Mouse (Mus musculus) C2C12 (cell line): ENCODE results near the gene Clybl. TPM values are rescaled to one million over a fixed set of nuclear protein-coding genes. Genes with fewer than 3 reads are reported as not detected.

ENCODE experiments used
- H3K27me3 ChIP-seq: one replicate; pipeline ENCODE4 v1.6.1; 2011; ENCODE audit not compliant: control insufficient read depth, insufficient read depth, insufficient read length
- H3K36me3 ChIP-seq: one replicate; pipeline ENCODE4 v1.6.1; 2011; ENCODE audit not compliant: control insufficient read depth, insufficient read depth
- H3K4me3 ChIP-seq: one replicate; pipeline ENCODE4 v1.5.1; 2011; ENCODE audit warnings: mild to moderate bottlenecking, control low read depth; ENCODE audit not compliant: poor library complexity, insufficient read depth, severe bottlenecking
- H3K79me2 ChIP-seq: one replicate; pipeline ENCODE4 v1.6.1; 2011; ENCODE audit not compliant: control insufficient read depth, insufficient read depth
- H3K79me3 ChIP-seq: one replicate; pipeline ENCODE4 v1.6.1; 2011; ENCODE audit warnings: low read depth, control low read depth
- H3ac ChIP-seq: one replicate; pipeline ENCODE3; 2011; ENCODE audit warnings: low read depth; ENCODE audit not compliant: control insufficient read depth, insufficient read length
- CEBPB ChIP-seq: IDR thresholded peaks from one replicate; pipeline ENCODE4 v1.6.1; 2011; ENCODE audit warnings: low read depth, mild to moderate bottlenecking, control low read depth, moderate library complexity
- CTCF ChIP-seq: IDR thresholded peaks from one replicate; pipeline ENCODE4 v1.5.1; 2011; ENCODE audit not compliant: control insufficient read depth, insufficient read depth, insufficient read length
- FOSL1 ChIP-seq: IDR thresholded peaks from one replicate; pipeline ENCODE4 v1.8.0; 2011; ENCODE audit warnings: mild to moderate bottlenecking, low read length; ENCODE audit not compliant: poor library complexity, insufficient read depth, severe bottlenecking
- MAX ChIP-seq: IDR thresholded peaks from one replicate; pipeline ENCODE4 v1.6.1; 2011; ENCODE audit warnings: mild to moderate bottlenecking, control low read depth
- MYOD1 ChIP-seq: IDR thresholded peaks from one replicate; pipeline ENCODE4 v1.6.1; 2011; ENCODE audit warnings: low read depth; ENCODE audit not compliant: control insufficient read depth, insufficient read length
- MYOG ChIP-seq: IDR thresholded peaks from one replicate; pipeline ENCODE4 v1.6.1; 2011; ENCODE audit not compliant: control insufficient read depth, insufficient read length; ENCODE audit errors: extremely low read depth
- USF1 ChIP-seq: IDR thresholded peaks from one replicate; pipeline ENCODE4 v1.6.1; 2011; ENCODE audit warnings: low read depth, mild to moderate bottlenecking, control low read depth, moderate library complexity
- polyA plus RNA-seq: library from polyadenylated mRNA; unstranded; fragments of >200 nt; fragmentation: generic; extraction: Trizol; gene quantifications from one replicate; pipeline ENCODE4 v1.2.1, GENCODE M21; 2012; ENCODE audit warnings: missing spikeins

Gene Clybl
- polyA plus RNA-seq, 1 experiment = 5.2 TPM

- Histone ChIP-seq H3ac (no peak overlapping the region), H3K4me3 (no peak overlapping the region), H3K79me2 (no peaks in the 10 kb centered on the region), H3K79me3 (no peaks in the 10 kb centered on the region), H3K36me3 (no peaks in the 10 kb centered on the region), H3K27me3 (no peaks in the 10 kb centered on the region)
- TF ChIP-seq USF1 (no peak), CTCF (no peak), FOSL1 (no peak), MYOD1 (no peak), MAX (no peak), CEBPB (no peak), MYOG (no peak)
Observed at GRCm38 (mm10) chr14:122436850-122437249, 255.3 kb downstream of the Clybl start.

DNA sequence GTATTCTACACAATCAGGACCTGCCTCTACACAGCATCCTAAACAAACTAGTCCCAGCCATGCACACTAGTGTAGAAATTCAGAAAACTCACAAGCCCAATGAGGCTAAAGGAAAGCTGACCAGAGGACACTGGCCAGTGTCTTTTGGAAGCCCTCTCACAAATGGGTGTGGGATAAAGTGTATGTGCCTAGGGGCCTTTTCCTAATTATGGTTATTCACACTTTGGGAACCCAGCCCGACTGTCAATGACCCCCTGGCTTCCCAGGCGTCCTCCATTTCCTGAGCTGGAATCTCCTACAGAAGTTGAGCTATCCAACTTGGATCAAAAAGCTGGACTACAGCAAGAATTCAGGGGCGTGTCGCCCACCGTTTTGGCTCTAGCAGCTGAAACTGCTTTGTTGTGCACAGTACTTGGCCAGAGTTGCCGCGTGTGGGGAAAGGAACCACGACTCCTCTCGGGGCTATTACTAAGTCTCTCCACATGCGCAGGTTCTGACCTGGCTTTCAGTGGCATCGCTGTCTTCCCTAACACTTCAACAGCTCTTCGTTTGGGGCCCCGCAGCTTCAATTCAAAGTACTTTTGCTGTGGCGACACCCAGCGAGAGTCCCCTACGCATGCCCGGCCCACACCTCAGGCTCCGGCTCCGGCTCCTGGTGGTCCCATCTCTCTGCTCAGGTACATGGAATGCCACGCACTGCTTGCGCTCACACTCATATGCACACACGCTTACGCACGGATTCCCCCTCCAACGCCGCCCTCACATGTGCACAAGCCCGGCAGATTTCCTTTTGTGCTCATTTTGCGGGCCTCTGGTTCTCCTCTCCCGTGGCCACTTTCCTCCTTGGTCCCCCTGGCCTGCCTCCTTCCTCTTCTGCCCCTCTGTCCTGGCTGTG, 268.3 kb downstream of the Clybl start:
- H3K27me3 ChIP-seq = peaks cover 17% of the 10 kb centered on the region
- H3K79me2 ChIP-seq = no peaks in the 10 kb centered on the region
- H3K4me3 ChIP-seq = no peak overlapping the region
- H3K79me3 ChIP-seq = no peaks in the 10 kb centered on the region
- no peaks in the 10 kb centered on the region for H3K36me3 ChIP-seq
- no peak for TF ChIP-seq MAX
- no peak for TF ChIP-seq MYOD1
- no peak for TF ChIP-seq CTCF
- no peak for TF ChIP-seq CEBPB
- TF ChIP-seq MYOG = no peak
- no peak for TF ChIP-seq USF1
- H3ac ChIP-seq = no peak overlapping the region

GRCm38 (mm10) chr14:122450496-122451382, 269.2 kb downstream of the Clybl start, which contains the start of gene Gm5089:
Gene Gm5089, minus strand, starts transcription at chr14:122451115.
- Histone ChIP-seq H3K79me2 (no peaks in the 10 kb centered on the region), H3K79me3 (no peaks in the 10 kb centered on the region), H3K36me3 (no peaks in the 10 kb centered on the region), H3K4me3 (no peak within 1 kb of the TSS), H3K27me3 (peaks cover 17% of the 10 kb centered on the region), H3ac (no peak within 1 kb of the TSS)
- no peak for TF ChIP-seq MAX
- TF ChIP-seq MYOG = no peak
- no peak for TF ChIP-seq FOSL1
- TF ChIP-seq CEBPB = no peak
- no peak for TF ChIP-seq CTCF
- no peak for TF ChIP-seq USF1
- TF ChIP-seq MYOD1 = no peak

GRCm38 (mm10) chr14:122451551-122452145, 270.1 kb downstream of the Clybl start:
- H3K36me3 ChIP-seq = no peaks in the 10 kb centered on the region
- no peaks in the 10 kb centered on the region for H3K79me3 ChIP-seq
- TF ChIP-seq MAX = no peak
- TF ChIP-seq FOSL1 = no peak
- no peak for TF ChIP-seq USF1
- peaks cover 17% of the 10 kb centered on the region for H3K27me3 ChIP-seq
- no peaks in the 10 kb centered on the region for H3K79me2 ChIP-seq
- H3ac ChIP-seq = no peak overlapping the region
- H3K4me3 ChIP-seq = no peak overlapping the region

Other genes starting within 250 kb of the Clybl start
- 0.06 TPM for gene Gpr183, start 216.5 kb upstream of the Clybl start, polyA plus RNA-seq
- gene Timm8a2, start 147.0 kb upstream of the Clybl start, polyA plus RNA-seq = not detected
- 44.6 TPM for gene Tm9sf2, start 74.7 kb upstream of the Clybl start, polyA plus RNA-seq